Mouse (Mus musculus): ENCODE results near the gene Ldah. TPM values are rescaled to one million over a fixed set of nuclear protein-coding genes. Genes with fewer than 3 reads are reported as not detected.

Gene Ldah
- polyA plus RNA-seq, 1 experiment from 2014 or later, result 36.5 TPM

DNA sequence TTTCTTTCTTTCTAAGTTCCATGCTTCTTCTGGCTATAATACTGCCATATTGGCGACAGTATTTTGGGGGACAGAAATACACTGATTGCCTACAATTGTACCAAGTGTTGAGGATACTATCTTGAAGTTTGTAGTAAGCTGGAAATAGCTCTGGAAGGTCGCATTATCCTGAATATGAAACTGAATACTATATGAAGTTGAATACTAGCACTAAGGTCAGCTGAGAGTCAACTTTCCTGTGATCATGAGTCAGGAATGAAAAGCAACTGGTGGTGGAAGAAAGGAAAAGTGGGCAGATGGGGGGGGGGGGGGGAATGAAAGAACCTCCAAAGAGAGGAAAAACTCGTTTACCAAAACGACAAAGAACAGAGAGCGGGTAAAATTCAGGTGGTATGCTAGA is 329 bp upstream of the Ldah start:
- Histone ChIP-seq H3K36me3 (ENCODE audit: control insufficient read depth, insufficient read depth) (no peaks in the 10 kb centered on the region), H3K9me3 (replicated peaks; ENCODE audit: control insufficient read depth, low read length) (no peaks in the 10 kb centered on the region), H3K27ac (ENCODE audit: low read length) (peak overlapping the region; percentile 32; the same call in 1 of the 2 replicates), H3K4me2 (ENCODE audit: low read depth, low read length) (peak overlapping the region; percentile 80), H3K4me3 (ENCODE audit: low read length) (peak overlapping the region; percentile 93), H3K27me3 (ENCODE audit: control insufficient read depth, insufficient read depth, low read length) (no peaks in the 10 kb centered on the region), H3K9ac (ENCODE audit: low read length) (peak overlapping the region; percentile 84), H3K4me1 (ENCODE audit: control insufficient read depth, insufficient read depth, low read length) (peaks cover 6% of the 10 kb centered on the region)
- ATAC-seq (replicated peaks; ENCODE audit: extremely low read depth, insufficient read depth, low FRiP score), result no peak
- WGBS, result 16% methylated on average over 5 of the region's 5 CpGs

DNA sequence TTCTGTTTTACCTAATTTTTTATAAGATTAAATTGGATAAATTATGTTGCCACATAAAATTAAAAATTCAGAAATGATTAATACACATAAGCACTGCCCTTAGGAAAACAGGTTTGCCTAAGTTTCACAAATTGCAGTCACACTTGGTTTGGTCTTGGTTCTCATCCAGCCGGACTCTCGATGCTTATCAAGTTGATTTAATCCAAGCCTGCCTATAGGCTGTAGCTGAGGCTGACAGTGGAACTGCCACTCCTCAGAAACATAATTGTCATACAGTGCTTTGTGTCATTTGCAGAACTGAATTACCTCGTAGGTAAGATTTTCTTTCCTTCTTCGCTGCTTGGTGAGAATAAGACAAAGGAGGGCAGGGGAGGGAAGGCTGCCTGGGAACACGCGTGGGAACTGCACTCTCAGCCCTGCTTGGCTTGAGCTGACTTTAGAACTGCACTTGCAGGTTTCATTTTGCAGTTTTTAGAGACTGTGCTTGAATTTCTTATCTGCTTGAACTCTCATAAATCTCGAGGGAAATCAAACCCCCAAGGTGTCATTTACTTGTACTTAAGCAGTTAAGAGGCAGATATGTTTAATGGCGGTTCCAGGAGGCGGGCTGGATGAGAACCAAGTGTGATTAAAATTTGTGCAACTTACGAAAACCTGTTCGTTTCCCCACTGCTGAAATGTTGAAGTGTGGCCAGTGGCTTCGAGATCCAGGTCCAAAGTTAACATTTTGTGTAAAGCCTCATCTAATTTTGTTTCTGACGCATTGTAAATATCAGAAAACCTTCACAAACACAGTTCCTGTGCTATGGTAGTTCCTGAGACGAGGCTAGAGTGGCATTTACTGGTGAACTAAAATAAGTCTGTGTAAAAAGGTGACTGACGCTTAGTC is 8.7 kb downstream of the Ldah start:
- H3K9ac ChIP-seq (ENCODE audit: low read length), result peak overlapping the region; percentile 13; the same call in 1 of the 2 replicates

DNA sequence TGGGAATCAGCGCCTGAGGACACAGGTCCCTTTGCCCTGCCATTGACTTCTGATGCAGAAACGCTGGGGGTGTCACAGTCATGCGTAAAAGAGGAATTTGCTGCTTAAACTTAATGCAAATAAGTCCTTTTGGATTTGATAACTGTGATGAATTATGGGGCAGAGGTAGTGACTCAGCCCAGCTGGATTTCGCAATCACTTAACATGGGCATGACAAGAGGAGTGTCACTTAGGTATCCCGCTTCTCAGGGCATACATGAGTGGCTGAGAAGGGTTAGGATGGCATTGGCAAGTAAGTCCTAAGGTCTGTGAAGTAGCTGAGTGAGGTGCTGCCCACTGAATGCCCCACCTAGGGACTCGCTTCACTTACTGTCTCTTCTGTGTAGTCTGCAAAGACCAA is 15.1 kb downstream of the Ldah start:
- WGBS, result 92% methylated on average over 6 of the region's 6 CpGs
- no peaks in the 10 kb centered on the region for H3K4me1 ChIP-seq (ENCODE audit: control insufficient read depth, insufficient read depth, low read length)
- H3K27ac ChIP-seq (ENCODE audit: low read length), result no peak overlapping the region
- no peaks in the 10 kb centered on the region for H3K27me3 ChIP-seq (ENCODE audit: control insufficient read depth, insufficient read depth, low read length)
- no peak overlapping the region for H3K4me3 ChIP-seq (ENCODE audit: low read length)
- no peak for ATAC-seq (replicated peaks; ENCODE audit: extremely low read depth, insufficient read depth, low FRiP score)
- H3K9ac ChIP-seq (ENCODE audit: low read length), result no peak overlapping the region
- peaks cover 19% of the 10 kb centered on the region for H3K36me3 ChIP-seq (ENCODE audit: control insufficient read depth, insufficient read depth)
- H3K9me3 ChIP-seq (replicated peaks; ENCODE audit: control insufficient read depth, low read length), result no peaks in the 10 kb centered on the region
- H3K4me2 ChIP-seq (ENCODE audit: low read depth, low read length), result no peak overlapping the region

More for the DNA sequence above, 8.7 kb downstream of the Ldah start:
- Histone ChIP-seq H3K9me3 (replicated peaks; ENCODE audit: control insufficient read depth, low read length) (no peaks in the 10 kb centered on the region), H3K4me1 (ENCODE audit: control insufficient read depth, insufficient read depth, low read length) (peaks cover 6% of the 10 kb centered on the region; the same call in 1 of the 2 replicates), H3K4me3 (ENCODE audit: low read length) (no peak overlapping the region), H3K4me2 (ENCODE audit: low read depth, low read length) (peak overlapping the region; percentile 14; the same call in 1 of the 2 replicates), H3K27ac (ENCODE audit: low read length) (no peak overlapping the region), H3K36me3 (ENCODE audit: control insufficient read depth, insufficient read depth) (peaks cover 12% of the 10 kb centered on the region; the same call in 1 of the 2 replicates), H3K27me3 (ENCODE audit: control insufficient read depth, insufficient read depth, low read length) (no peaks in the 10 kb centered on the region)
- ATAC-seq (replicated peaks; ENCODE audit: extremely low read depth, insufficient read depth, low FRiP score), result no peak
- 64% methylated on average over 15 of the region's 15 CpGs for WGBS

DNA sequence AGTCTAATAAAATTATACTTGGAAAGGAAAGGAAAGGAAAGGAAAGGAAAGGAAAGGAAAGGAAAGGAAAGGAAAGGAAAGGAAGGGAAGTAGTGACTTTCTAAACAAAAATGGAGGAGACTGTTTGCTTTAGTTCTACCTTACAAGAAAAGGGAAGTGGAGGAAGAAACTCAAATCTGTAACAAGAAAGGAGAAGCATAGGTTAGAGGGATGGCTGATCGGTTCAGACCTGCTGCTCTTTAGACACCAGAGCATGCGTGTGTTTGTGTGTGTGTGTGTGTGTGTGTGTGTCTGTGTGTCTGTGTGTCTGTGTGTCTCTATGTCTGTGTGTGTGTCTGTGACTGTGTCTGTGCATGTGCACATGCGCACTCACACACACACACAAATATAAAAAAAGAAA is 23.2 kb downstream of the Ldah start:
- H3K36me3 ChIP-seq (ENCODE audit: control insufficient read depth, insufficient read depth), result peaks cover 9% of the 10 kb centered on the region
- no peaks in the 10 kb centered on the region for H3K4me1 ChIP-seq (ENCODE audit: control insufficient read depth, insufficient read depth, low read length)
- 96% methylated on average over 3 of the region's 3 CpGs for WGBS
- no peak overlapping the region for H3K4me2 ChIP-seq (ENCODE audit: low read depth, low read length)
- no peak overlapping the region for H3K9ac ChIP-seq (ENCODE audit: low read length)
- H3K9me3 ChIP-seq (replicated peaks; ENCODE audit: control insufficient read depth, low read length), result no peaks in the 10 kb centered on the region
- ATAC-seq (replicated peaks; ENCODE audit: extremely low read depth, insufficient read depth, low FRiP score), result no peak
- no peaks in the 10 kb centered on the region for H3K27me3 ChIP-seq (ENCODE audit: control insufficient read depth, insufficient read depth, low read length)
- H3K27ac ChIP-seq (ENCODE audit: low read length), result no peak overlapping the region
- no peak overlapping the region for H3K4me3 ChIP-seq (ENCODE audit: low read length)

DNA sequence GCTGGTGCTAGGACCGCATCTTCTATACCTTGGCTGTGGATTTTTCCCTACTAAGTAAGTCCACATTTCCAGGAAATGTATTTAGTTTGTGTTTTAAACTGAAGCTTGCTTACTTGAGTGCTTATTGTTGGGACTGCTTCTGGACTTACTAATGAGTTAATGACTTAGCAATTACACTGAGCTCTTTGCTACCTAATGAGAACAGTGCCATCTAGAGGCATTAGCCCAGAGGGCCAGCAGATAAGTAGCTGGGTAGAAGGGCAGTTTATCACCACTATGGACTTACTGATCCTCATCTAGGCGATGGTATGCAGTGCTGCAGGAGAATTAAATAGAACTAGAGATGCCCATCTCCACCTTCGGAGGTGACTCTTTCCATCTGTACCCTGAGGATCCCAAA is 24.8 kb downstream of the Ldah start:
- WGBS, result 78% methylated on average over 3 of the region's 3 CpGs

DNA sequence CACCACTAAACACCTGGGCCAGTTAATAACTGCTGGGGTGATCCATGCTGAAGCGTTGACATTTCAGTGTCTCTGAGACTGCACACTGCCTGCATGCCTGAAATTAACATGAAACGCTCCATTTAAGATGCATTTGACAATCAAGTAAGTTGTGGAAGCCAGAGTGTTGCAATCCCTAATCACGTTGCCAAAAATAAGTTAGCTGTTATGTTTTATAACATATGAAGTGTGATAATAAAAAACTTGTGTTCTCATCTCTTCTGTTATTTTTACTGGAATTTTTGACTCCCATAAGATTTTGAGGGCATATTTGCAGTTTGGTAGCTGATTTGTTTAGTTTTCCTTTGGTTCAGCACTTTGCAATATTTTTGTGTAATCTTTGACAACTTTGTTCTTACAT is 34.3 kb downstream of the Ldah start:
- Histone ChIP-seq H3K4me3 (ENCODE audit: low read length) (no peak overlapping the region), H3K9ac (ENCODE audit: low read length) (no peak overlapping the region), H3K4me1 (ENCODE audit: control insufficient read depth, insufficient read depth, low read length) (peaks cover 11% of the 10 kb centered on the region), H3K4me2 (ENCODE audit: low read depth, low read length) (no peak overlapping the region), H3K36me3 (ENCODE audit: control insufficient read depth, insufficient read depth) (peaks cover 4% of the 10 kb centered on the region; the same call in 1 of the 2 replicates), H3K27ac (ENCODE audit: low read length) (no peak overlapping the region), H3K9me3 (replicated peaks; ENCODE audit: control insufficient read depth, low read length) (no peaks in the 10 kb centered on the region), H3K27me3 (ENCODE audit: control insufficient read depth, insufficient read depth, low read length) (no peaks in the 10 kb centered on the region)
- WGBS, result 69% methylated on average over 3 of the region's 3 CpGs
- no peak for ATAC-seq (replicated peaks; ENCODE audit: extremely low read depth, insufficient read depth, low FRiP score)

More for the DNA sequence above, 24.8 kb downstream of the Ldah start:
- Histone ChIP-seq H3K4me3 (ENCODE audit: low read length) (no peak overlapping the region), H3K36me3 (ENCODE audit: control insufficient read depth, insufficient read depth) (peaks cover 6% of the 10 kb centered on the region), H3K27ac (ENCODE audit: low read length) (no peak overlapping the region), H3K9ac (ENCODE audit: low read length) (no peak overlapping the region), H3K9me3 (replicated peaks; ENCODE audit: control insufficient read depth, low read length) (no peaks in the 10 kb centered on the region), H3K27me3 (ENCODE audit: control insufficient read depth, insufficient read depth, low read length) (no peaks in the 10 kb centered on the region), H3K4me1 (ENCODE audit: control insufficient read depth, insufficient read depth, low read length) (no peaks in the 10 kb centered on the region), H3K4me2 (ENCODE audit: low read depth, low read length) (no peak overlapping the region)
- no peak for ATAC-seq (replicated peaks; ENCODE audit: extremely low read depth, insufficient read depth, low FRiP score)

DNA sequence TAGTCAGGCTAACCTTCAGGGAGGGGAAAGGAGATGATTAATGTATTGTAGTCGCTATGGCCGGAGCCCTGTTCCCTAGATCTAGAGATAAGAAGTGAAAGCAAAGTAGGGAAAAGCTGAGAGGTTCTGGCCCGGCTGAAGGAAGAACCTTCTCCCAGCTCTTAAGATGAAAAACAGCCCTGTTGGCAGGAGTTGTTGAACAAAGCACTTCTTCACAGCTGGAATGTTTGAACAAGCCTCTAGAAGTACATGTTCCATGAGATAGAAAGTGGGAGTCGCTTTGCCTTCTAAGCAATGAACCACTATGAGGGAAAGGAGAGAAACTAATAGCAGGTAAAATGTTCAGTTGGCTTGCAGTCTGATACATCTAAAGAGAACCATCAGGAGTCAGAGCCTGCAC is 36.8 kb downstream of the Ldah start:
- no peaks in the 10 kb centered on the region for H3K27me3 ChIP-seq (ENCODE audit: control insufficient read depth, insufficient read depth, low read length)
- peaks cover 11% of the 10 kb centered on the region for H3K4me1 ChIP-seq (ENCODE audit: control insufficient read depth, insufficient read depth, low read length)
- no peak overlapping the region for H3K9ac ChIP-seq (ENCODE audit: low read length)
- H3K27ac ChIP-seq (ENCODE audit: low read length), result no peak overlapping the region
- H3K4me2 ChIP-seq (ENCODE audit: low read depth, low read length), result no peak overlapping the region
- WGBS, result 40% methylated on average over 4 of the region's 4 CpGs
- no peaks in the 10 kb centered on the region for H3K36me3 ChIP-seq (ENCODE audit: control insufficient read depth, insufficient read depth)
- no peaks in the 10 kb centered on the region for H3K9me3 ChIP-seq (replicated peaks; ENCODE audit: control insufficient read depth, low read length)
- H3K4me3 ChIP-seq (ENCODE audit: low read length), result no peak overlapping the region
- no peak for ATAC-seq (replicated peaks; ENCODE audit: extremely low read depth, insufficient read depth, low FRiP score)

DNA sequence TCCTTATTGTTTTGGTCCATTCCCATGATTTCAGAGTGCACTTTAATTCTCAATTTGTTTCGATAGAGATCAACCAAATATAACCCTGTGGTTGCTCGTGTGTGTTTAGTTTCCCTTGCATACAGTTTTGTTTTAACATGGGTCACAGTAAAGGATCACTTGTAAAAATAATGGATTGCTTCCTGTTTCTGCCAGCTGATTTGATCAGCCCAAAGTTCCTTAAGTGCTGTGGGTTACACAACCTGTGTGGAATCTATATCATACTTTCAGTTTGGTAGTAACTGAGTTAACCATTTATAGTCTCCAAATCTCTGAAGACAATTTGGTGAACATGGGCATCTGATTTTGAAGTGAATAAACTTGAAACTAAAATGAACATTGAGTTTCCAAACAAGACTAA is 52.4 kb downstream of the Ldah start:
- Histone ChIP-seq H3K4me2 (ENCODE audit: low read depth, low read length) (no peak overlapping the region), H3K4me1 (ENCODE audit: control insufficient read depth, insufficient read depth, low read length) (0 out of 2 replicates have a peak, but pooled peaks cover 2% of the 10 kb centered on the region), H3K4me3 (ENCODE audit: low read length) (no peak overlapping the region), H3K36me3 (ENCODE audit: control insufficient read depth, insufficient read depth) (no peaks in the 10 kb centered on the region), H3K9ac (ENCODE audit: low read length) (no peak overlapping the region), H3K27ac (ENCODE audit: low read length) (no peak overlapping the region), H3K9me3 (replicated peaks; ENCODE audit: control insufficient read depth, low read length) (no peaks in the 10 kb centered on the region), H3K27me3 (ENCODE audit: control insufficient read depth, insufficient read depth, low read length) (no peaks in the 10 kb centered on the region)
- no peak for ATAC-seq (replicated peaks; ENCODE audit: extremely low read depth, insufficient read depth, low FRiP score)
- 75% methylated on average over 2 of the region's 2 CpGs for WGBS

DNA sequence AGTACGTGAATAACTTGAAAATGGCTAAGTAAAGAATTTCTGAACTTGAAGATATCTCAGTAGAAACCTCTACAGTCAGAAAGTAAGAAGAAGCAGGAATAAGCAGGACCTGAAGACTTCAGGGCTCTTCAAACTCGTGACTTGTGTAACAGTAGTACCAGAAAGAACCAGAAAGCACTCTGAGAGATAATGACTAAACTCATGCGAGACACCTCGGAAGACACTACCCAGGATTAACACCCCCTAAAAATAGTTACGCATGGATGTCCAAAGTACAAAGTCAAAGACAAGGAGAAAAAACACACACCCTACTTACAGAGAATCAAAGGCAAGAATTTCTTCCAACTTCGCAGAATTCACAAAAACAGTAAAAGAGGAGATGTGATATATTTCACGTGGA is 58.4 kb downstream of the Ldah start:
- 63% methylated on average over 7 of the region's 7 CpGs for WGBS
- 0 out of 2 replicates have a peak, but pooled peaks cover 2% of the 10 kb centered on the region for H3K4me1 ChIP-seq (ENCODE audit: control insufficient read depth, insufficient read depth, low read length)
- H3K36me3 ChIP-seq (ENCODE audit: control insufficient read depth, insufficient read depth), result 0 out of 2 replicates have a peak, but pooled peaks cover 2% of the 10 kb centered on the region
- no peak for ATAC-seq (replicated peaks; ENCODE audit: extremely low read depth, insufficient read depth, low FRiP score)
- H3K27me3 ChIP-seq (ENCODE audit: control insufficient read depth, insufficient read depth, low read length), result no peaks in the 10 kb centered on the region
- peak overlapping the region; percentile 18; the same call in 1 of the 2 replicates for H3K27ac ChIP-seq (ENCODE audit: low read length)
- no peak overlapping the region for H3K4me2 ChIP-seq (ENCODE audit: low read depth, low read length)
- no peaks in the 10 kb centered on the region for H3K9me3 ChIP-seq (replicated peaks; ENCODE audit: control insufficient read depth, low read length)
- H3K4me3 ChIP-seq (ENCODE audit: low read length), result no peak overlapping the region
- no peak overlapping the region for H3K9ac ChIP-seq (ENCODE audit: low read length)
